Mouse (Mus musculus) Patski (cell line): ENCODE measurements at regions not wholly inside any gene's neighbourhood (a gene's known extent, or its start where the extent isn't known, plus 50 kb on each side); places are given as distances from the start of the nearest gene placed in this dataset.

Source experiments
- ATAC-seq: fragments of 100-300 bp; one replicate; pipeline ENCODE4 v1.8.0; 2021
- CTCF ChIA-PET: fragments of 350-600 bp; sonication (Branson Sonifier 250); formaldehyde crosslinking; loops from one replicate; lab custom pipeline; 2022; ENCODE audit warnings: inconsistent platforms; lab: Charles Lee
- POLR2A ChIA-PET: fragments of 350-600 bp; sonication (Branson Sonifier 250); formaldehyde crosslinking; loops from one replicate; lab custom pipeline; 2022; ENCODE audit warnings: antibody characterized with exemption, inconsistent platforms; lab: Charles Lee
- DNase-seq: peaks from one replicate; pipeline ENCODE4 v3.0.0-alpha.2; 2011; ENCODE audit warnings: low read depth, low spot score
- H3K27me3 ChIP-seq: fragments of 371-371 bp; one replicate; pipeline ENCODE4 v1.5.1; 2021
- CTCF ChIP-seq: fragments of 100-300 bp; IDR thresholded peaks from one replicate; pipeline ENCODE4 v1.5.1; 2021
- in situ Hi-C: fragments of 300-500 bp; cut with MboI; formaldehyde crosslinking; loops from 3 replicates; pipeline ENCODE4 v1.11.1; 2018; ENCODE audit warnings: low pct_unique_long_range_greater_than_20kb, mixed read lengths

DNA sequence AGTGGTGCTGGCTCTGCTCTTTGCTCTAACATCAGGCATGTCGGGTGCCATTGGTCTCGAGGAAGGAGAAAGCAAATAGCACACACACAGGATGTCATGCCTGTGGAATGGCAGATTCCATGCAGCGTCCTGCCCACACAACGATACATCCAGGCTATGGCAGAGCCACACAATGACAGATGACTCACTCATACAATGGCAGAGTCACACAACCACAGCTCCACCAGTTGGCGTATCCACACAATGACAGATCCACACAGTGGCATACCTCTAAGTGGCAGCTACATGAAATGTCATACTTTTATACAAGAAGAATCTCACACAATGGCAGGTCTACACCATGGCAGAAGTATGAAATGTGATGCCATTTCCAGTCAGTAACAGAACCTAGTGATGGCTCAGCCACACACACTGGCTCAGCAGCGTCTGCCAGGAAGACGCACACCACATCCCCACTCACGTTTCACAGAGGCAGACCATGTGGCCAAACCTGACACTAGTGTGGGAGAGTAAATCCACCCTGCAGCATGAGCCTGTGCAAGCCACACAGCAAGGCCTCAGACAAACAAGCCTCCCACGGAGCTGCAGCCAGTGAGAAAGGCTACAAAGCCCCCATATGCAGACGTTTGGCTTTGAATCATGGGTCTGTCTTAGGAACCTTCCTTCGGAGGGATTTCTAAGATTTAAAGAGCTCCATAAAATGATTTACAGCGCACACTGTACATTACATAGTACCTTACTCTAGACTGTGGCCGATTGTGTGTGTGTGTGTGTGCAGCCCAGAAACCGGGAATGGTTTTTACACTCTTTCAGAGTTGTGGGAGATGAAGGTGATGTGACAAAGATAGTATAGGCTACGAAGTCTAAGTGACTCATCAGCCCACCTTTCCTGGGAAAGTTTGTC, 104.0 kb upstream of the Myo10 start:
- no peak for DNase-seq
- in situ Hi-C loops, result no loop called here
- no peak for TF ChIP-seq CTCF
- ATAC-seq, result no peak
- no peaks in the 10 kb centered on the region for H3K27me3 ChIP-seq
- CTCF ChIA-PET, result interaction anchor here (1.0 to 1.8 kb wide), 2 partner anchors 11 to 69 kb away, joined by 3 to 5 read pairs; no protein-coding TSS in a partner anchor
- POLR2A ChIA-PET, result interaction anchor here (0.7 kb wide), 1 partner anchor 23 kb away, joined by 3 read pairs; no protein-coding TSS in a partner anchor

DNA sequence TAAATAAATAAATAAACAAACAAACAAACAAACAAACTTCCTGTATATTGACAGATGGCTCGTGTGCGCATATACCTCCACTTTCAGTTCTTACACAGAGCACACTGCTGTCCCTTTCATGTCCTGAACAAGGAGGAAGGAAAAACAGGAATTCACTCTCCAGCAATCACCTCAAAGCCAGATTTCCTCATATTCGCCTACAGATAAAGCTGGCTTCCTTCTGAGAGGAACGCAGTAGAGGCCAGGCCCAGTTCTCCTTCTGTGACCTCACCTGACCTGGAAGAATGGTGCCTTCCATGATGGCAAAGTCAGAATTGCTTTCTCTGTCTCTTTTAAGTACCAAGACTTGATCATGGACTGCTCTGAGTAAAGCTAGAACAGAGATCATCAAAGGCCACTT, 98.1 kb upstream of the Myo10 start:
- DNase-seq, result no peak
- CTCF ChIA-PET, result no interaction called here
- POLR2A ChIA-PET, result no interaction called here
- ATAC-seq, result no peak
- TF ChIP-seq CTCF, result no peak
- H3K27me3 ChIP-seq, result peaks cover 4% of the 10 kb centered on the region
- in situ Hi-C loops, result no loop called here

DNA sequence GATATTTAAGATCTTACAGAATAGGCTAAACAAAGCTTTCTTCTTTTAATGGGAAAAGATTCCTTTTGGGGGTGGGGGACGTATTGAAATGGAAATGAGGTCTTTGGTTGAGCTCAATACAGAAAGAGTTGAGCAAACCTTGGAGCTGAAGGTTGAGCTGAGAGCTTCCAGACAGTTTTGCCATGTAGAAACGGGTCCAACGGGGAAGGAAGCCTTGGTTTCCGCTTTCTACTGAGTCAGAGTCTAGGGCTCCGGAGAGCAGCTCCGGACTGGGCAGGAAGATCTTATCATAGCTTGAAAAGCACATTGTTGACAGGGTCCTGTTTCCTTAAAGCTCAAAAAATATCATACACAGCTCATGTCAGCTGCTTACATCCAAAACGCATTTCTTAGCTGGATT, 97.0 kb upstream of the Myo10 start:
- ChIA-PET CTCF (no interaction called here), POLR2A (no interaction called here)
- no peak for DNase-seq
- ATAC-seq, result no peak
- in situ Hi-C loops, result no loop called here
- no peak for TF ChIP-seq CTCF
- peaks cover 4% of the 10 kb centered on the region for H3K27me3 ChIP-seq

DNA sequence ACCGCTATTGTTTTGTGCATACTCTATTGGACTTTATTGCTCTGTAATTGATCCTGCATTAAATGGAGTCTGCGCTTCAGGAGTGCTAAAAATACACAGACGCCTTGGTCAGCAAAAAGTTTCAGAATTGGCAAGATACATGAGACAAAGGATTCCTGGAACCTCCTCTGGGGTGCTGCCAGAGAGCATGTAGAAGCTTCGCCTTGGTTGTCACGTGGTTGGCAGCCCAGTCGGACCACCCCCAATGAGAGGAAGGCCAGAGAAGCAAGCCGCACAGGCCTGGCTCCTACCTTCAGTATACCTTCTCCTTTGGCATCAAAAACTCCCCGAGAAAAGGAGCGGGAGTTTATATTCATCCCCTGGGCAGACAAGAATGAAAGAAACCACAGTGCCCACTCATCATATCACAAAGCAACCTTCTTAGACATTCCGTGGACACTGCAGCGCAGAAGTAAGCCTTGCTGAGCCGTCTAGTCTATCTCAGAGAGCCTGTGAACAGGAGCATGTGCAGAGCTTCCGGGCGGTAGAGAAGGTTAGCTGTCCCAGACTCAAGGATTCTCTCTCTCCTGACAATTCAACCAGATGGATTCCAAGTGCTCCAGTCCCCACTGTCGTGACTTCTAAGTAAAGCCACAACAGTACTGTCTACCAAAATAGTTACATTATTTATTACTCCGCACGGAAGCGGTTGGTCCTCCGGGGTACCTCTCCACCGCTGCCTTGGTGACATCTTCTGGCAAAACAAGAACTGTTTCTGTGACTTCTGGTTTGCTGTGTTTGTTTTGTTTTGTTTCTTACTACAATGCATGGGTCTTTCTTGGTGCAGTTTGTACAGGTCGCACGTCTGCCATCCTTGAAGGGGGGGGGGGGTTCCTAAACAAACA, 85.6 kb upstream of the Myo10 start:
- ChIA-PET CTCF (no interaction called here), POLR2A (no interaction called here)
- no peak for DNase-seq
- ATAC-seq, result no peak
- no peaks in the 10 kb centered on the region for H3K27me3 ChIP-seq
- no peak for TF ChIP-seq CTCF
- in situ Hi-C loops, result no loop called here

DNA sequence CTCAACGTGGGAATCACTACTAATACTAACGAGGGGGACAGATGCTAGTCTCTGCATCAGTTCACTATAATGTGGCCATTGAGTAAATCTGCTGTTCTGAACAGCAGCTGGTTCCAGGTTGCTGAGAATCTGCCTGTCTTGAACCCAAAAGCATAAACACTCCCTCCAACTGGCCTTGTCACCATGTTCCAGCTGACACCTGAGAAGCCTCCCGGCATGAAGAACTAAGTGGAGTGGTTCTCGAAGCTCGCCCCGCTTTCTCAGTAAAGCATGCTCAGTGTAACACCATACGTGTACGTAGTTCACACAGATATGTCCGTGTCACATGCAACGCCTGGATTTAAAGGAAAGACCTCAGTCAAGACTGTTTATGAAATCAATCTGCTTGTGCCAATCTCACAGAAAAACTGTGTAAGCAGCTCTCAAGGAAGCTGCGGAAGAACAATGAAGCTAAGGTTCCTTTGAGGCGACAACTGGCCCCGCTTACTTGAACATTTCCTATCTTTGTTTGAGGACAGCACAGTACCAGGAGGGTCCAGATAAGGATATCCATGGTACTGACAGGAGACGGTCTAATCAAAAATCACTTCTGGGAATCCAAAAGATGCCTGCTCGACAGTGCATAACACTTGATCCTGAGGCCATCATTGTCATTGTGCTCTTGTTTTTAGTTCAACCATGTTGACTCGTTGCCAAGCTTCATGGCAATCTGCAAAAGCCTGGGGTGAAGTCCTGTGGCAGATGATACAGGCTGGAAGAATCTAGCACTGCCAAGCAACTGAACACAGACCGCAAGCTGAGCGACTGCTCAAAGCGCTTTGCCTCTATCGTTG, 82.8 kb upstream of the Myo10 start:
- DNase-seq (no peak), ATAC-seq (no peak)
- POLR2A ChIA-PET, result no interaction called here
- H3K27me3 ChIP-seq, result no peaks in the 10 kb centered on the region
- CTCF ChIA-PET, result interaction anchor here (1.3 kb wide), 1 partner anchor 11 kb away, joined by 3 read pairs; no protein-coding TSS in a partner anchor
- no peak for TF ChIP-seq CTCF
- in situ Hi-C loops, result no loop called here

DNA sequence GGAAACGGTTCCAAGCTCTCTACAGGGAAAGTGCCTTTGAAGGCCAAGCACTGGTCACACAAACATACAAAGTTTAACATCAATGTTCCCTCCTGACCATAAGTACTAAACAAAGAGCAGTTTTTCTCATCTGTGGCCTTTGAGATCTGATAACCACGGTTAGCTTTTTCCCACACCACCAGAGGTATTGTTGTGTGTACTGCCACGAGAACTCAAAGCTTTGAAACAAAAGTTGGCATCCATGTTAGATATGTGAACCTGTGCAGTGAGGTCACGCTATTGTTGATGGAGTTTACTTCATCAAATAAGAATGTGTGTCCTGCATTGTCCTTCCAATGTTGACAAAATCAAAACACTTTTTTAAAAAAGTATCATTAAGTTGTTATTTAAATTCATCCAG, 79.9 kb upstream of the Myo10 start:
- ChIA-PET CTCF (interaction anchor here (1.1 kb wide), 1 partner anchor 95 kb away, joined by 3 read pairs; no protein-coding TSS in a partner anchor), POLR2A (no interaction called here)
- H3K27me3 ChIP-seq, result no peaks in the 10 kb centered on the region
- ATAC-seq, result no peak
- DNase-seq, result no peak
- no peak for TF ChIP-seq CTCF
- in situ Hi-C loops, result no loop called here

DNA sequence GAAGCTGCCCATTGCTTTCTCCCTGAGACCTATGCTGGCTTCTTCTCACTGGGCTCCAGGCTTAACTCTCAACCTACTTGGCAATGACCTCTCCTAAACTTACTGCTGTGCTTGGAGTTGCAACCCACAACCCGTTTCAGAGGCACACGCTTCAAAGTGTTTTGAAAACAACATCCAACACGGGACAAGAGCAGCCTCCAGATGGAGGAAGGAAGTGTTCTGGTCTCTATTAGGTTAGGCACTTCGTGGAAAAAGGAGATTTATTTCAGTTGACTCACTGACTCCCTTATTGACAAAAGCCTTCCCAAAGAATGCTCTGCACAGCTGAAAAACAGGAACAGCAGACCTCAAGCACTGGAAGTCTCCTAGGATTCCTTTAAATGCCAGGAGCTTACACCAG, 76.1 kb upstream of the Myo10 start:
- TF ChIP-seq CTCF, result no peak
- CTCF ChIA-PET, result no interaction called here

DNA sequence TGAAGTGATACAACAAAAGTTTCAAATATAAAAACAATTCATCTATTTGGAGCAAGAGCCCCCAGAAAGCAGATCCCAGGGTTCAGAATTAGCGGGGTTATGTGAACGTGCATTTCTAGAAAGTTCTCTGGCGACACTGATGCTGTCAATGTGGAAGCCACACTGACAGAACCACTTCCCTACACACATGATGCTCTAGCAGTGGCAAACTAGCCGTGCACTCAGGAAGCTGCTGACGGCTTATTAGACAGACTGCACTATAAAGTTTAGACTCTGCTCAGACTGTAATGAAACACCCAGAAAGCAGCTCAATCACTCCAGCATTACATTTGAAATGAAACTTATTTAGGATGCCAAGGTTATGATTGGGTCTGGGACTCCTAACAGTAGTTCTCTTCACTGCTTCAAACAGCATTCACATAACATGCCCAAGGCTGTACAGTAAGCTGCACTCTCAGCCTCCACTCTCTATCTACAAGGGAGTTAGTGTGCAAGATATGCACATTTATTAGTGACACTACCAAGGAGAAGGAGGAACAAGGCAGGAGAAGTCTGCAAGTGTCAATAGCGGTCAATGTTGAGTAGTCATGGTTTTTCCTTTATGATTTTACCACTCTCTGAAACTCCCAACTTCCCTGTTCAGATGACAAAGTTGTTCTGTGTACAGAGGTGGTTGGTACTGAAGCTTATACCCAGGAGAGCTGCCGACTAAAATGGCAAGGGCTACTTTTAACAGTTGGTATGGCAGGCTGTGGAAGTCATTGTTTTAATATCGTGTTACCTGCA, 71.9 kb upstream of the Myo10 start:
- no peaks in the 10 kb centered on the region for H3K27me3 ChIP-seq
- no peak for DNase-seq
- CTCF ChIA-PET, result no interaction called here
- in situ Hi-C loops, result no loop called here
- ATAC-seq, result no peak
- no peak for TF ChIP-seq CTCF
- POLR2A ChIA-PET, result no interaction called here

More for the DNA sequence above, 76.1 kb upstream of the Myo10 start:
- DNase-seq, result no peak
- POLR2A ChIA-PET, result no interaction called here
- ATAC-seq, result no peak
- H3K27me3 ChIP-seq, result no peaks in the 10 kb centered on the region
- in situ Hi-C loops, result no loop called here

DNA sequence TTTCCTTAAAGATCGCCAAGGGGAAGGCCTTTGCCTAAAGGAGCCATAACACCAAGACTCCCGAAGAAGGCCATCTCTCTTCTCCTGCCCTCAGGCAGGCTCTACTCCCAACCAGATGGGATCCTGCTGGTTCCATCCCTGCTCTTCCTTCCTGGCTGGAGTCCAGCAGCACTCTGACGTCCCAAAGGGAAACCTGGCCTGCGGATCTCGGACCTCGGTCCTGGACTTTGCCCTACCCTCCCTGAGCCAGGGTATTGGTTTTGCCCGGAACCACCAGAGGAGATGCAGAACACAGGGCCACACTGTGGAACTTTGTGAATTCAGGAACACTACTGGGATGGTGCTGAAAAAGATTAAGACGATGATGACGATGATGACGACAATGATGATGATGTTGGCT, 67.4 kb upstream of the Myo10 start:
- ChIA-PET CTCF (interaction anchor here (1.5 kb wide), 1 partner anchor 14 kb away, joined by 3 read pairs; no protein-coding TSS in a partner anchor), POLR2A (no interaction called here)
- in situ Hi-C loops, result no loop called here
- H3K27me3 ChIP-seq, result no peaks in the 10 kb centered on the region
- TF ChIP-seq CTCF, result no peak
- ATAC-seq (no peak), DNase-seq (no peak)
